Mouse (Mus musculus): ENCODE data around the gene Echdc2. TPM values are rescaled to one million over a fixed set of nuclear protein-coding genes. Genes with fewer than 3 reads are reported as not detected.

Gene Echdc2
- polyA plus RNA-seq, 1 experiment, result 26.7 TPM

DNA sequence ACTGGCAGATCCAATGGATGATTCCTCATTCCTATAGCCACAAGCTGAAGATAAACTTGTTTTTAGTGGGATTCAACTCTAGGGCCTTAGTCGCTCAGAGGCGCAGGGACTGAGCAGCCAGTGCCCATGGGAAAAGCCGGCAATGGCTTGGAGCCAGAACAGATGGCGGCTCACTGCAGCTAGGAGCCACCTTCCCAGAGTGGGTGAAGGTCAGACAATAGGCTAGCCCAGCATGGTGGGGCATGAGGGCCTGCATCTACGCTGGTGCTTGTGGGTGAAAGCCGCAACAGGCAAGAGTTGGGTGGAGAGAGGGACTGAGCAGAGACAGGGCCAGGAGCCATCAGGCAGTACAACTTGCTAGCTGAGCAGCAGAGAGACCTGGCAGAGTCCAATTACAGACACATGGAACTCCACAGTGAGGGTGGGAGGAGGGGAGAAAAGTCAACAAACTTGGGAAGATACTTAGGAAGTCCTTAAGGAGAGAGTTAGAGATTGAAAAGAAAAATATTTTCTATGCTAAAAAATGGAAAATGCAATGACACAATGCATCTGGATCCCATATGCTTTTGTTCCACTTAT is 31.1 kb downstream of the Echdc2 start:
- WGBS, result 79% methylated on average over 6 of the region's 6 CpGs
- DNase-seq (ENCODE audit: low read depth, low spot score), result no peak

DNA sequence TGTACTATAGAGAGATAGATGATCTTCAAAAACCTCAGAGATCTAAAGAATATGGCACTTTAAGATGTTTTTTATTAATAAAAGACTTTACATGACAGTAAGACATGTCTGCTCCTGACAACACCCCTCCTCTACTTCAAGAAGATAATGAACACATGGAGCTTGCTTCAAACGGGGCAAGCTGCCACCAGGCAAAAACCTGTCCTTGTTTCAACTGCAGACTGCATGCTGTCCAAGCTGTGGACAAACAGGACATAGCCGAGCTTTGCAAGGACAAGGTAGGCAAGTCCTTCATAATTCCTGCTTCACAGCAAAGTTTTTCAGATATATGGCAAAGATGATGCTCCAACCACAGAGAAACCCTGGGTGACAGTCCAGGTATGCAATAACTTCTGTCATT is 34.0 kb downstream of the Echdc2 start:
- DNase-seq (ENCODE audit: low read depth, low spot score), result no peak
- 59% methylated on average over 2 of the region's 2 CpGs for WGBS

DNA sequence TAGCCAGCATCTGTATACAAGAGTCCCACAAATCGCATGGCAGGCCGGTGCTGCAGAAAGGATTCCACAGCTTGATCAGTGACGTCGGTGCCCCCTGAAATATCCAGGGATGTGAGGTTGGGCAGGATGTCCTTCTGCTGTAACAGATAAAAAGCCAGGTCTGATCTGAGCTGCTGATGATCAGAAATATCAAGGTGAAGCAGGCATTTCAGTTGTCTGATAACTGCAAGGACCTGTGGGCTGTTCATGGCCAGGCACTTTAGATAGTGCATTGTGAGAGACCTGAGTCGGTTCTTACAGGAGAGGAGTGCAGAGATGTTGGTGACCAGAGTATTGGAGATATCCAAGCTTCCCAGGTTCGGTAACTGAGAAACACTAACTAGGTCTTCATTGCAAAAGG is 39.4 kb downstream of the Echdc2 start:
- 93% methylated on average over 6 of the region's 6 CpGs for WGBS
- no peak for DNase-seq (ENCODE audit: low read depth, low spot score)

DNA sequence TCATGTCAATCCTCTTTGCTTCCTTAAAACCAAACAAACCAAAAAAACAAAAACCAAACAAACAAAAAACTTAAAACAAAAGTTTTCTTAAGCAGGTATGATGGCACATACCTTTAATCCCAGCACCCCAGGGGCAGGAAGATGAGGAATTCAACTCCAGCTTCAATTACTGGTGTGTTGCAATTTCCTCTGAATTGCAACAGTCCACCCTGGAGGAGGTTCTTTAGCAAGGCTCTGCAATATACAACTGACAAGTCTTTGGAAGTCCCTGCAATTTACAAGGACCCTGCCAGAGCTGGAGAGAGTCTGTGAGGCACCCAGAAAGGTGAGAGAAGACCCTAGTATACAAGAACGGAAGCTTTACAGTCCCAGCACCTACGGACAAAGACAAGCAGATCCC is 47.8 kb downstream of the Echdc2 start:
- WGBS, result 88% methylated on average over 2 of the region's 2 CpGs
- no peak for DNase-seq (ENCODE audit: low read depth, low spot score)

DNA sequence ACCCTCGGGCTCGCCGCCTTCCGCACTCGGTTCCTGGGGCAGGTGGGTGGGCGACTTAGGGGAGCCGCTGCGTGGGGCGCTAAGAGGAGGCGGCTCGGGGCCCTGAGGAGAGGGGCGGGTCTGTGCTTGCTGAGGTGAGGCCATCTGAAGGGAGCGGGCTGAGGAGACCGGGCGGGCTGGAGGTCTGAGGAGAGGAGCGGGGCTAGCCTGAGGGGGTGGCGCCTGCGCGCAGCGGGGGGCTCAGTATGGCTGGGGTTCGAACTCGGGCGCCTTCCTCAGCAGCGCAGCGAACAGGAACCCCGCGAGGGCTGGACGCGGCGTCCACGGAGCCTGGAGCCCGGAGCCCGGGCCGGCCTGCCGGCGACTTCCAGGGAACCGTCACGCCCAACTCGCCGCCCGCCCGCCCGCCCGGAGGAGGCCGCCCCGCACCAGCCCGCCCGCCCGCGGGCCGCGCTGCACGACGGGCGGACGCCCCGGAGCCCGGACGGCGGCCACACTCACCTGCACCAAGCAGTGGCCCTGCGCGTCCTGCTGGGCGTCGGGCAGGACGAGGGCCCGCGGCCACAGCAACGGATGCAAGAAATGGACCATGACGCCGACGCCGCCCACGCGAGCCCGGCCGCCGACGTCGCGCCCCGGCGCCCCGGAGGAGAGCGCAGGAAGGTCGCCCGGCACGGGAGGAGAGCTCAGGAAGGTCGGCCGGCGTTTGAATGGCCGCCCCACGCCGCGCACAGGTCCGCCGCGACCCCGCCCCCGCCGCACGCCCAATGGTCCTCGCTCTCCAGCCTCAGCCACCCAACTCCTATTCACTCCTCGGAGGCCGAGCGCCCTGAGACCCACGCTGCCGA is 52.3 kb downstream of the Echdc2 start, which contains the start of gene Zyg11a:
Zyg11a (minus strand) TSS at position 717 of the 848 bp plus-strand sequence.
- WGBS, result 6% methylated on average over 99 of the region's 107 CpGs

DNA sequence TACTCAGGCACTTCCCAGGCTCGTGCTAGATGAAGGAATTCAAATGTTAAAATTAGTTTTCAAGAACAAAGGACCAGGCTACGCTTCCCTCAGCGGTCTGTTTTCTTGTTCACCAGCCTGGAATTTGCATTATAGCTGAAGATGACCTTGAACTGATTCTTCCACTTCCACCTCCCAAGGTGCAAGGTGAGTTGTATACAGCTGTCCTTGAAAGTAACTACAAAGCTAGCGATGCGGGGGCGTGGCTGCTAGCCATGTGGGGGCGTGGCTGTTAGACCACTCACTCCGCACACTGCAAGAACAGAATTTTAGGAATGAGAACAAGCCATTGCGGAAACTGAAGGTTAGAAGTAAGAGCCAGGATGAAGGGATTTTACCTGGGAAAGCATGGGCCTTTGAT is 53.8 kb downstream of the Echdc2 start:
- WGBS, result 52% methylated on average over 9 of the region's 9 CpGs
- no peak for DNase-seq (ENCODE audit: low read depth, low spot score)

More for the DNA sequence above, 52.3 kb downstream of the Echdc2 start, which contains the start of gene Zyg11a:
- DNase-seq (ENCODE audit: low read depth, low spot score), result no peak

DNA sequence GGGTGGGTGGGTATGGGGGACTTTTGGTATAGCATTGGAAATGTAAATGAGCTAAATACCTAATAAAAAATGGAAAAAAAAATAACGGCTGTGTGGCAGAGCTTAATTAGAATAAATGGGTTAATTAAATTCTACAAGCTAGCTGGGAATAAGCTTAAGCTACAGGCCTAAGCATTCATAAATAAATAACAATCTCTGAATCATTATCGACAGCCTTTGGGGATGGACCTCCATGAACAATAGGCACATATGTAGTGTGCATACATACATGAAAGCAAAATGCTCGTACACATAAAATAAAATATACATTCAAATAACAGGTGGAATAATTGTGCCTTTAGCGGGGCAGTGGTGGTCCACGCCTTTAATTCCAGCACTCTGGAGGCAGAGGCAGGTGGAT is 57.3 kb downstream of the Echdc2 start:
- no peak for DNase-seq (ENCODE audit: low read depth, low spot score)
- 86% methylated on average over 5 of the region's 5 CpGs for WGBS

DNA sequence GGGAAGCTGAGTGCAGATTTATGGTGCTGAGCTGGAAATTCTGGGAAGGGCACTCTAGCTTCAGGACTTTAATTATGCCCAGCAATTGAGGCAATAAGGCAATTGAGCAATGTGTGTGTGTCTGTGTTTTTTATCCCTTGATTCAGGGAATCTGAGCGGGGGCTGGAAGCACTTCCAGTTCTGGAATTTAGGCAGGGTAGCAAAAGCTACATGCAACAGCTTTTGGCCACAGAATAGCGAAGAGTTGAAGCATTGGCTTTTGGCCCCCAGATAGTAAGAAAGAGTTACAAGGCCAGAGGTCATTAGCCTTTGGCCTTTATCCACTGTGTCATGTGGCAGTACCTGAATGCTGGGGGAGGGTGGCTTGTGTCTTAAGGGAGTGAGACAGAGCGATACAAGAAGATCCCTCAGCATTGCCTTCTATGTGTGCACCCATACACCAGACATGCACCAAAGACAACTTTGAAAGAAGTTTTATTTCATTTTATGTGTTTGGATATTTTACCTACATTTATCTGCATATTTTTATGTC is 60.2 kb downstream of the Echdc2 start:
- no peak for DNase-seq (ENCODE audit: low read depth, low spot score)
- WGBS, result 57% methylated on average over 3 of the region's 3 CpGs

Other genes starting within 250 kb of the Echdc2 start
- 117 and 133 TPM in 2 replicates for gene Cpt2, start 241.8 kb upstream of the Echdc2 start, polyA plus RNA-seq (2012; rRNA removed)
- 0.07 and 0.25 TPM in 2 replicates for gene Slc1a7, start 197.1 kb upstream of the Echdc2 start, polyA plus RNA-seq (2012; rRNA removed)
- gene Podn, start 69.0 kb upstream of the Echdc2 start, polyA plus RNA-seq (2012; rRNA removed), result 19.0 and 53.1 TPM in 2 replicates
- gene Scp2, start 20.4 kb upstream of the Echdc2 start, polyA plus RNA-seq (2012; rRNA removed), result 228 and 374 TPM in 2 replicates
- 1.1 and 2.7 TPM in 2 replicates for gene Zyg11a, start 52.6 kb downstream of the Echdc2 start, polyA plus RNA-seq (2012; rRNA removed)
- 4.4 and 8.1 TPM in 2 replicates for gene Zyg11b, start 135.7 kb downstream of the Echdc2 start, polyA plus RNA-seq (2012; rRNA removed)
- 14.5 and 17.9 TPM in 2 replicates for gene Coa7, start 162.7 kb downstream of the Echdc2 start, polyA plus RNA-seq (2012; rRNA removed)
- gene Shisal2a, start 217.9 kb downstream of the Echdc2 start, polyA plus RNA-seq (2012; rRNA removed), result not detected in 2 replicates
- 5.6 and 9.0 TPM in 2 replicates for gene Gpx7, start 241.5 kb downstream of the Echdc2 start, polyA plus RNA-seq (2012; rRNA removed)